Mouse (Mus musculus) liver, postnatal 0 days (tissue): ENCODE data around the gene Snf8.

Source experiments
- CTCF ChIP-seq: sonication (generic); IDR thresholded peaks from 2 replicates; pipeline ENCODE4 v1.5.1; 2016; ENCODE audit warnings: antibody characterized with exemption, low read depth
- EP300 ChIP-seq: IDR thresholded peaks from 2 replicates; pipeline ENCODE4 v1.6.1; 2016; ENCODE audit warnings: antibody characterized with exemption, low read depth, mild to moderate bottlenecking

- no peak for TF ChIP-seq CTCF
- TF ChIP-seq EP300: no peak
These were observed 29.8 kb upstream of the Snf8 start for GRCm38 (mm10) chr11:96004793-96005402.
